Mouse (Mus musculus): Measurements from ENCODE around the gene Sympk. TPM values are rescaled to one million over a fixed set of nuclear protein-coding genes. Genes with fewer than 3 reads are reported as not detected.

Gene Sympk
- 26.0 TPM for polyA plus RNA-seq (2017; shearing (Covaris generic))

DNA sequence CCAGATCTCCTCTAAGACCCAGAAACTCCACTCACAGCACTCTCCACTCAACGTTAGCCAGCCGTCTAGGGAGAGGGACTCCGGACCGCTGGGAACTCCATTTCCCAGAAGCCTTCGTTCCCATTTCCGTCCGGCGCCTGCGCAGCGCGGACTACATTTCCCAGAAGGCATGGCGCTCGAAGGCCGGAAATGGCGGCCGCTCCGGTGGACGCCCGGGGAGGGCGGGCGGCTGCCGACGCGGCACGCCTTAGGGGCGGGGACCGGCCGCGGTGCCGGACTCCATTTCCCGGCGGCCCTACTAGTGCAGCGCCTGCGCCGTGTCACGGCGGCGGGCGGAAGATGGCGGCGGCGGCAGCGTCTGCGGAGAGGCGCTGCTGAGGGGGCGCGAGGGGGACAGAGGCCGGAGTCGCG, at the start of gene Sympk:
TSS of gene Sympk (plus strand) at position 282 of the 411 bp plus-strand sequence.

GRCm38 (mm10) chr7:18987100-18987499, 37.1 kb upstream of the Sympk start, which contains the start of gene Nanos2:
Gene Nanos2 (plus strand): TSS chr7:18987400.

DNA sequence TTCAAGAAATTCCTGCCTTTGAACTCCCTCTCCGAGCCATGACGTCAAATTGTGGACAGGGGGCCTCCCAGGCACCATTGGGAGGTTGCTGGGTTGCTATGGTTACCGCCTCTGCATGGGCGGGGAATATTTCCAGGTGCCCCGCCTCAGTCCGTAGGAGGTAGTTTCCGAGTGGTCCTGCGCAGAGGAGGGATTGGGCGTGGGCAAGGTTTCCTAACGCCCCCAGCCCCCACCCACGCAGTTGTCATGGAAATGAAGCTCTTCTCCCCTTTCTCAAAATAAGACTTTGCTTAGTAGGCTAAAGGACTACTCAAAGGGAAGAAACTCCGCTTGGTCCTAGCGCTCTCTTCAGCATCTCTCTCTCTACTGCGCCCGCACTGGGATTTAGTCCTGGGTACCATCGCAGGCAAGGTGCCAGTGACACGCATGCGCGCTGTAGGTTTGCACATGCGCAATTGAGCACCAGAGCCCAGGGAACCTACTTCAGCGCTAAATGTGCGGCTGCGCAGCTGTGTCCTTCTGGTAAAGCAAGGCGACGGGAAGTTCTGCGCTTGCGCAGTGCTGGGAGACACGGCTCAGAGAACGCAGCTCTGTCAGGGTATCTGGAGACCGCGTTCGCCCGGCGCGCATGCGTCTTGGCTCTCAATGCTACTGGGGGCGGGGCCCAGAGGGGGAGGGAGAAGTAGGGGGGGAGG, 33.4 kb upstream of the Sympk start, which contains the start of gene Mypop:
TSS of gene Mypop (plus strand) at position 645 of the 695 bp plus-strand sequence.

DNA sequence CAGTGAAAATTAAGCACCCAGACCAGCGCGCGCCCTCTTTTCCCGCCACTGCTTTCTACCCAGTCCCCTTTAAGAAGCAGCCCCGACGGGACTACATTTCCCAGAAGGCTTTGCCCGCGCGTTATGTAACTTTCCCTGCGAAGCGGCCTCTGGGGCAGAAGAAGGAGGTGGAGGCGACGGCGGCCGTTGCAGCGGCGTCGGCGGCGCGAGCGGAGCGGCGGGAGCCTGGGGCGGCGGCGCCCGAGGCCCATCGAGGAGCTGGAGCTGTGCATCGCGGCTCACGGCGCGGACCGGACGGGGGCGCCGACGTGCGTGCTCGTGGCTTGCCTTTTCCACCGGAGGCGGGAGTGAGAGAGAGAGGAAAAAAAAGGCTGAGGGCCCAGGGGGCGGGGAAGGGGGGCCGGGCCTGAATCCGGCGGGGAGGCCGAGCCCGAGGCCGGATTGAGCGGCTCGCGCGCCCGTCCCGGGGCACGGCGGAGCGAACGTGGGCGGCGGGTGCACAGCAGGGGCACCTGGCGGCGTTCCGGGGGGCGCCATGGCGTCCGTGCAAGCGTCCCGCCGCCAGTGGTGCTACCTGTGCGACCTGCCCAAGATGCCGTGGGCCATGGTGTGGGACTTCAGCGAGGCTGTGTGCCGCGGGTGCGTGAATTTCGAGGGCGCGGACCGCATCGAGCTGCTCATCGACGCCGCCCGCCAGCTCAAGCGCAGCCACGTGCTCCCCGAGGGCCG, 20.1 kb upstream of the Sympk start, which contains the start of gene Irf2bp1:
TSS of gene Irf2bp1 (plus strand) at position 143 of the 729 bp plus-strand sequence.

GRCm38 (mm10) chr7:19023357-19023814, 791 bp upstream of the Sympk start, which contains the start of gene Foxa3:
Gene Foxa3 (minus strand): TSS chr7:19023538.

DNA sequence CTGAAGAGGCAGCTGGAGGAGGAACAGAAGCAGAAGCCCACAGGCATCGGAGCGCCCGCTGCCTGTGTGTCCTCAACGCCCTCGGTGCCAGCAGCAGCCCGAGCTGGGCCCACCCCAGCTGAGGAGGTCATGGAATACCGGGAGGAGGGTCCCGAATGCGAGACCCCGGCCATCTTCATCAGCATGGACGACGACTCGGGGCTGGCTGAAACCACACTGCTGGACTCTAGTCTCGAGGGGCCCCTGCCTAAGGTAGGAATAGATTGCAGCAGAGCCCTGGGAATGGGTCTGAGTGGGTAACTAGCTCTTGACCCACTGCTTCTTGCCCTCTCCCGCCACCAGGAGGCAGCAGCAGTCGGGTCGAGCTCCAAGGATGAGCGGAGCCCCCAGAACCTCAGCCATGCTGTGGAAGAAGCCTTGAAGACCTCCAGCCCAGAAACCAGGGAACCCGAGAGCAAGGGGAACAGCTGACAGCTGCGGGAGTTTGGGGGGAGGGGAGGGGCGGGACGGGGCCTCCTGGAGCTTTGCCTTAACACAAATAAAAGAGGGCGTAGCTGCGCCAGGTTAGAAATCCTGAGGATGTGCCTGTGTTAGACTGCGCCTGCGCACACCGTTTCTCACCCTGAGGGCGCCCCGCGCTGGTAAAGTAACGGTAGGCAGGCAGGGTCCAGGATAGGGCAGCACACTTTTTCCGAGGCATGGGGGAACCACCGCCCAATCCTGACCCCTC, 30.0 kb downstream of the Sympk start, which contains the start of gene Rsph6a:
TSS of gene Rsph6a (plus strand) at position 644 of the 730 bp plus-strand sequence.

GRCm38 (mm10) chr7:19075723-19076585, 51.8 kb downstream of the Sympk start, which contains the start of gene Dmwd:
Gene Dmwd (plus strand): TSS chr7:19076227.

DNA sequence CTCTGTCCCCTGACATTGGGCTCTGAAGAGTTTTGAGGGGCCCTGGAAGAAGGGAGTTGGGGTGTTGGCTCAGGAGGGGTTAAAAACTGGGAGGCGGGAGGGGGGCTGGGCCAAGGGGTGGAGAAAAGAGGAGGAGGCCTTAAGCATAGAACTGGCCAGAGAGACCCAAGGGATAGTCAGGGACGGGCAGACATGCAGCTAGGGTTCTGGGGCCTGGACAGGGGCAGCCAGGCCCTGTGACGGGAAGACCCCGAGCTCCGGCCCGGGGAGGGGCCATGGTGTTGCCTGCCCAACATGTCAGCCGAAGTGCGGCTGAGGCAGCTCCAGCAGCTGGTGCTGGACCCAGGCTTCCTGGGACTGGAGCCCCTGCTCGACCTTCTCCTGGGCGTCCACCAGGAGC, 59.5 kb downstream of the Sympk start, which contains the start of gene Dmpk:
TSS of gene Dmpk (plus strand) at position 149 of the 400 bp plus-strand sequence.

GRCm38 (mm10) chr7:19094471-19094825, 70.3 kb downstream of the Sympk start, which contains the start of gene Six5:
Gene Six5 (plus strand): TSS chr7:19094594.

Other genes with a start within 250 kb of the Sympk start
- gene Psg19, start 225.9 kb upstream of the Sympk start, polyA plus RNA-seq (2017; shearing (Covaris generic)) = not detected
- not detected for gene Psg17, start 202.8 kb upstream of the Sympk start, polyA plus RNA-seq (2017; shearing (Covaris generic))
- gene Mill2, start 184.4 kb upstream of the Sympk start, polyA plus RNA-seq (2017; shearing (Covaris generic)) = 0.12 TPM
- gene Pglyrp1, start 153.0 kb upstream of the Sympk start, polyA plus RNA-seq (2017; shearing (Covaris generic)) = 122 TPM
- gene Ccdc61, start 114.0 kb upstream of the Sympk start, polyA plus RNA-seq (2017; shearing (Covaris generic)) = 49.0 TPM
- gene Nova2, start 98.5 kb upstream of the Sympk start, polyA plus RNA-seq (2017; shearing (Covaris generic)) = 0.04 TPM
- gene Nanos2, start 37.0 kb upstream of the Sympk start, polyA plus RNA-seq (2017; shearing (Covaris generic)) = not detected
- gene Mypop, start 33.1 kb upstream of the Sympk start, polyA plus RNA-seq (2017; shearing (Covaris generic)) = 10.7 TPM
- 48.7 TPM for gene Irf2bp1, start 20.3 kb upstream of the Sympk start, polyA plus RNA-seq (2017; shearing (Covaris generic))
- gene Foxa3, start 839 bp upstream of the Sympk start, polyA plus RNA-seq (2017; shearing (Covaris generic)) = not detected
- not detected for gene Rsph6a, start 30.3 kb downstream of the Sympk start, polyA plus RNA-seq (2017; shearing (Covaris generic))
- 0.07 TPM for gene Dmwd, start 51.9 kb downstream of the Sympk start, polyA plus RNA-seq (2017; shearing (Covaris generic))
- gene Dmpk, start 59.5 kb downstream of the Sympk start, polyA plus RNA-seq (2017; shearing (Covaris generic)) = 0.48 TPM
- gene Six5, start 70.2 kb downstream of the Sympk start, polyA plus RNA-seq (2017; shearing (Covaris generic)) = 0.31 TPM
- gene Gm4969, start 94.0 kb downstream of the Sympk start, polyA plus RNA-seq (2017; shearing (Covaris generic)) = 0.31 TPM
- gene Fbxo46, start 95.5 kb downstream of the Sympk start, polyA plus RNA-seq (2017; shearing (Covaris generic)) = 24.0 TPM
- gene Qpctl, start 124.9 kb downstream of the Sympk start, polyA plus RNA-seq (2017; shearing (Covaris generic)) = 13.9 TPM
- 39.9 TPM for gene Snrpd2, start 125.3 kb downstream of the Sympk start, polyA plus RNA-seq (2017; shearing (Covaris generic))
- gene Gipr, start 141.8 kb downstream of the Sympk start, polyA plus RNA-seq (2017; shearing (Covaris generic)) = 0.10 TPM
- 24.7 TPM for gene Eml2, start 152.0 kb downstream of the Sympk start, polyA plus RNA-seq (2017; shearing (Covaris generic))
- gene Gpr4, start 188.2 kb downstream of the Sympk start, polyA plus RNA-seq (2017; shearing (Covaris generic)) = 0.20 TPM
- 22.4 TPM for gene Opa3, start 204.0 kb downstream of the Sympk start, polyA plus RNA-seq (2017; shearing (Covaris generic))
- gene Vasp, start 247.4 kb downstream of the Sympk start, polyA plus RNA-seq (2017; shearing (Covaris generic)) = 303 TPM

Data from CD4-positive, CD25-positive, alpha-beta regulatory T cell (primary cell).